Mouse (Mus musculus): ENCODE measurements around the gene Usp36.

DNA sequence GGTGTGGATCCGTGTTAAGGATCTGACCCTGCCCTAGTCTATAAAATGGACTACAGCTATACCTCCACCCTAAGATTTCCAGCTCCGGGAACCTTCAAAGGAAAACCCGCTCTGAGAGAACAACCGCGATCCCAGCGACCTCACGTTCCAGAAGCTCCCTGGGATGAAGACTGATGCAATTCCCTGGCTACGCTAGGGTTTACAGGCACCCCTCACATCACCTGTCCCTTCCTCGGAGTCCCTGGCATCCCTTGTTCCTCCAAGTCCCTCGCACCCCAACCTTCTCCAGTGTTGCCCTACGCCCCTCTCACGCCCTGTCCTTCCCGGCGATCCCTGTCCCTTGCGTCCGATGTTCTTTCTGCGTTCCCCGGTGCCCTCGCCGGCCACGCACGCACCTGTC, 482 bp downstream of the Usp36 start:
- TF ChIP-seq GATA1 (IDR thresholded peaks at IDR 0.05; ENCODE audit: borderline replicate concordance, low read length): no peak
- no peak for TF ChIP-seq FLI1 (IDR thresholded peaks at IDR 0.05; ENCODE audit: low read length)
